Mouse (Mus musculus) urinary bladder, adult 2 months (tissue): ENCODE results near the gene Fancb. TPM values are rescaled to one million over a fixed set of nuclear protein-coding genes. Genes with fewer than 3 reads are reported as not detected.

Experiments used
- DNase-seq: peaks from one replicate; pipeline ENCODE4 v3.0.0; 2022; ENCODE audit warnings: low spot score
- polyA plus RNA-seq: library from polyadenylated mRNA; depleted of rRNA; stranded (reverse); fragments of >200 nt; gene quantifications from 2 replicates; pipeline ENCODE4 v1.2.3, GENCODE M21; 2012; rRNA removed

The Fancb gene
- polyA plus RNA-seq = 2.9 and 3.5 TPM in 2 replicates

DNA sequence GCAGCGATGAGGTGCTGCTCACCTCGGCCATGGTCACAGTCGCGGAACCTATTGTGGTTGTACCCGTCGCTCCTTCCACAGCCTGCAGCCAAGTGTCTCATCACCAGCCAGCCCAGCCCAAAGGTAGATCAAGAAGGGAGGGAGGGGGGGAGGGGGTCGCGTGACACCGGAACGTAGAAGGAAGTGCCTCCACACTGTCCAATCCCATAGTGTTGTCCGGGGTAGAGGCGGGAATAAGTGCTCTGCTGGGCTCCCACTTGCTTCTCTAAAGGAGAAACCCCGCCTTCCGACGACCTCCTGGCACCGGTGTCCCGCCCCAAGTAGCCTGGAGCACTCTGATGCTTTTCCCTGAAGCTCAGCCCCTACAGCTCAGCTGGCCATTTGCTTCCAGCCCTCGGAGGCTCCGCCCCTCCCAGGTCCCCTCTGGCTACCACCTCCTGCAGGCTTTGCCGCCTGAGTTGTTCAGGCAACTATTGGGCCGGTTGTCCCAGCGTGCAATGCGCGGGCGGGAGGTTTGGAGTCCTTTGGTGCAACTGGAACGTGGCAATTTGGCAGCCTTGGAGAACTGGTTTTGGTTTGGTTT is at the start of gene Fancb, which contains the start of gene Mospd2:
TSS of gene Fancb (plus strand) at position 400 of the 583 bp plus-strand sequence.
TSS of gene Mospd2 (minus strand) at position 183 of the 583 bp plus-strand sequence.
- DNase-seq = peak; percentile 52

DNA sequence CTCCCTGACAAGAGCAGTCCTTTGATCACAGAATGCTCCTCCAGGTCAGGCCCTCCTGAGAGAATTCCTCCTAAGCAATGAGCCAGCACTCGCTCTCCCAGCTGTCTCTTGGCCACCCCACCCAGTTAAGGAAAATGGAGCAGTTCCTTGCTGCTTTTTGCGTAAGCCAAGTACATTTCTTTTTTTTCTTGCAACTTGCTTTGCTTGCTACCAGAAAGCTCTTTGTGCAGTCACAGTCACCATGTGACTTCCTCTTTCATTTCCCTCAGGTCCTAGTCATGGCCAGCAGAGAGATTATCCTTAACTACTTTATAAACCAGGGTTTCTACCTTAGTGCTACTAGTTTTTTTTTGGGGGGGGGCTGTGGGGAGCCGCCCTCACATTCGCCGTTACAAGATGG is 38.9 kb upstream of the Fancb start:
- DNase-seq = no peak

DNA sequence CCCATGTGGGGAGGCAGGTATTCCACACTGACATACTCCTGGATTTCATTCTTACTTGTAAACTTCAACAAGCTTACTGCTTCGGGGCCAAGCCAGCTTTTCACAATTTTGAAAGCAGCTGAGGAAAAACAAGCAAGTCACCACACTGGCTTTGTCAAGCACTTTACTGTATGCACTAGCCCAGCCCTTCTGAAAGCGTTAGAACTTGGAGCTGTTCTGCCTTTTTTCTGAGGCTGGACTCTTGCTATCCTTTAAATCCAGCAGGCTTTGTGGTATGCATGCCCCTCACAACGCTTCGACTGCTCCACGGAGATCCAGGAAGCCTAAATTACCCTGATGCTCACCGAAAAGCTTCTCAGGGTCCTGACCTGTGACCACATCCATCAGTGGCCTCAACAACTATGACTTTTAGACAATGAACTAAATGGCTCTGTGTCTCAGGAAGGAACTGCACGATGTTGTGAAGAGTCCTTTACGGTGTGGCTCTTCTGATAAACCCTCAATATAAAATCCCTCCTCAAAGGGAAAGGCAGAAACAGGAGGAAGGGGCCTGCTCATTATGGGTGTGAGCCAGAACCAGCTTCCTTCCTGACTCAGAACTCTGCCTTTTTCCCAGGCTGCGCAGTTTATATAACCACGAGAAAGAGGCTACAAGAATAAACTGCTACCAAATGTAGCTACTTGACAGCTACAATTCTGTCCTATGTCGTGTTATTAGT is 28.4 kb upstream of the Fancb start:
- DNase-seq = no peak

DNA sequence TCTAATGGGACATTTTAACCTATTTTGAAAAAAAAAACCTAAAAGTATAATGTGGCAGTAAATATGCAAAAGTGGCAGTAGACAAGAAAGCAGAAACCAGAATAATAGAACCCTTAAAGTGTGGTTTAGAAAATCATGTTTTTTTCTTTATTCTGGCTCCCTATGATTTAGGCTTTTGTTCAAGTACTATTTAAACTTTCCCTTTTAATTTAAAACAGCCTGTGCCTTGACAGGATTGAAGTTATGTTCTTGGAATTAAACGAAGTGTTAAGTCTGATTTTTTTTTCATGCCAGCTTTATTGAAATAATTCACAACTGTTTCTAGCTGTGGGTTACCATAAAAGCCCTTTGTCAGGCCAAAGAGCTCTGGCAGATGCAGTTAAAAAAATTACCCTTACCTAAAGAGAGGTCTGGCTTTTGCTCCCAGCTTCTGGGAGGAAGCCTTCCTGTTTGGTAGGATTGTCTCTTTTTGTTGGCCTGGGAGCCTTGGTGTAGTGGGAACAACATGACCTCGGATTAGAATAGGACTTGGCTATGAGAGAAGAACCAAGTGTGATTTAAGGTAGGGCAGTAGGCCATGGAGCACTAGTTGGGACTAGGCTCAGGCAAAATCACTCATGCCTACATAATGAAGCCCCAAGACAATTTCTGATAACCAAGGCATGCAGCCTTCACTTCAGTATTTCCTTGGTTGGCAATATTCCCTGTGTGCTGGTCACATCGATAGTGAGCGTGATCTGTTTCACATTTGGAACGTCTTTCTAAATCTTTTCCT is 27.6 kb upstream of the Fancb start:
- no peak for DNase-seq

DNA sequence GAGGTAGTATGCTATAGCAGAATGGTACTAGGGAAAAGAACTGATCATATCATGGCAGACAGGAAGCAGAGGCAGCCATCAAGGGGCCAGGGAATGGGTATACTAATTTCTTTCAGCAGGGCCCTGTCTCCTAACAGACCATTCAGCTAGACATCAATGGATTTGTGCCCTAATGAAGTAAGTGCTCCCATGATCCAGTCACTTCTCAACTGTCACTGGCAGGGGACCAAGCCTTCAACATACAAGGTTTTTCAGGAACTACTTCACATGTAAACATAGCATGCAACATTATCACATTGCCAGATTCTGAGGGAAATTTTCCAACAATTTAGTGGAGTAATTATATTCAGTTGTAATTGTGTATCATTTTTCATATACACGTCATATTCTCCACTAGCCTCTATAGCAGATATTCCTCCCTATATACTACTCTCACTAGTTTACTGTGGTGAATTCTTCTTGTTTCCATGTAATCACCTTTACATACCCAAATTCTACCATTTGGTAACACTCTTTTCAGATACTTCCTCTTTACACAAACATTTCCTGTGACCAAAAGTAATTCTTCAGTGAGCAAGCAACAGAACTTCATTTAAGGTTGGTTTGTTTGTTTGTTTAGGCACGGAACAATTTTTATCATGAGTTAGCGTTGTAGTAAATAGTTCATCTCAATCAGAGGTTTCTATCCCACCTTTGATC is 14.5 kb upstream of the Fancb start:
- DNase-seq = no peak

DNA sequence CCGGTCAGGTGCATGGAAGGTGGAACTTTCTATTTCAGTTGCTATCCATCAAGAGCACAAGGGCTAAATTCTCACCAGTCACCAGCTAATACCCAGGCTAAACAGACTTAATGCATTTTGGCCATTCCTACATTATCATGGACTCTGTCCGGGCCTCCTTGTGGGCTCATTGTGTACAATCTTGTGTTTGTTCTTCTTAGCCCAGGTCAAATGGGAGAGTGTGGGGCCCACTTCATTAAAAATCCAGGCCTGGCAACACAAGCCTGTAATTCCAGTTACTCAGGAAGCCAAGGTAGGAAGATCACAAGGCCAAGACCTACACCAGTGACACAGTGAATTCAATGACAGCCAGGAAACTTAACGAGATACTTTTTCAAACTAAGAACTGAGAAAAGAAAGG is 9.2 kb upstream of the Fancb start:
- DNase-seq = no peak

DNA sequence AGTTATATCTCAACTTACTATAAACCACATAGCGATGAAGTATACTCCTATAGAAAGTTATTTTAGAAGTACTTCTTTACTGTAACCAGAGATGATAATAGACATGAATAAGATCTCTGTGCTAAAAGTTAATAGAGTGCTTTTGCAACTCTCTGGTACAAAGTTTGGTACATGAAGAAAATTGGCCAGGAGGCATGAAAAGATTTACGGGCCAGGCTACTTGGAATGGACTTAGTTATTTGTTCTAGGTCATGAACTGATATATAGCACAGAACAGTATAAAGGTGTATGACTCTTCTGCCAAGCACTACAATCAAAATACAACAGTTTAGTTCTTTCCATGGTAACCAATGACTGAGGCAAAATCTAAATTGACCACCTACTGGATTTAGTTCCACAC is 1.5 kb upstream of the Fancb start:
- no peak for DNase-seq

DNA sequence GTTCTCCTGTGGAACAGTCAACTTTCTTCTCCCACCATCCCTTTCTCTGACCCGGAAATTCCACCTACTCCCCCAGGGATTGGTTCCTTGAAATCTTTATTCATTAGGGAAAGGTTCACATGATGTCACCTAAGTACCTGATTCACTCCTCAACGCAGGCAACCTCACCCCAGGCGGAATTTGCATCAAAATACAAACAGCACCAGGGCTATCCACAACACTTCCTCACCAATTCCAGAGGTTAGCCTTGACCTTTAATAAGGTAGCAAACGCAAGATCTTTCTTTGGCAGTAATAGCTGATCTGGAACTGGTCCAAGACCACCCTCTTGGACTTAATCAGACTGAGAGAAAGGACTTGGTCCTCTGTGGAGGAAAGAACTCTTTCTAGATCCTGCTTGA is 22.7 kb downstream of the Fancb start:
- DNase-seq = no peak

DNA sequence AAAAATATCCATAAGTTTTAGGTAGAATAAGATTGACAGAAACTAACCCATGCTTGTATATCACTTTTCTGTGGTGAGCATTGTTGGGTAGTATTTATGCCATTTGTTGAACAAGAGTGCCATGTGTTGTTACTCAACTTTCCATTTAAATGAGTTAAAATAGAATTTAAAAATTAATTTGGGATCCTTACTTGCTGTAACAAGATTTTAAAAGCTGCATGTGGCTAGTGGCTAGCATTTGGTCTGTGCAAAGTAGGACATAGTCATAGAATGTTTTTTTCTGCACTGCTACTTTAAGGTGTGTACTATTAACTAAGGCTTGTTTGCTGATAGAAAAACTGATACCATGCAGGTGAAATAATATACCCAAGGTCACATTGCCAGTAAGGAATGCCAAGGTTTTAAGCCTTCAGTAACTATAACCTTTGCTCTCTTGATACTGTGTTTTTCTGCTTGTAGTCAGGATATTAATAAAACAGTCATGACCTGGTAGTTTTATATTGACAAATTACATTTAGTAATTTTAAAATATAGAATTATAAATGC is 24.5 kb downstream of the Fancb start, which contains the start of gene Gm17604:
TSS of gene Gm17604 (minus strand) at position 51 of the 546 bp plus-strand sequence.
- no peak for DNase-seq

Other genes starting within 250 kb of the Fancb start
- 25.2 and 34.5 TPM in 2 replicates for gene Mospd2, start 217 bp upstream of the Fancb start, polyA plus RNA-seq
- not detected in 2 replicates for gene Gm17604, start 24.2 kb downstream of the Fancb start, polyA plus RNA-seq